Mouse (Mus musculus) liver, embryonic 14.5 days (tissue): ENCODE results near the gene Ankrd33b.

Source experiments
- CTCF ChIP-seq: IDR thresholded peaks from 2 replicates; pipeline ENCODE4 v1.5.1; 2016; ENCODE audit warnings: antibody characterized with exemption, low read depth, control low read depth
- EP300 ChIP-seq: IDR thresholded peaks from 2 replicates; pipeline ENCODE4 v1.6.1; 2016; ENCODE audit warnings: antibody characterized with exemption, low read depth

GRCm38 (mm10) chr15:31337983-31338382, 29.5 kb downstream of the Ankrd33b start:
- TF ChIP-seq CTCF = no peak
- no peak for TF ChIP-seq EP300
